Mouse (Mus musculus): ENCODE measurements at regions not wholly inside any gene's neighbourhood (a gene's known extent, or its start where the extent isn't known, plus 50 kb on each side); places are given as distances from the start of the nearest gene placed in this dataset.

- TF ChIP-seq CTCF (IDR thresholded peaks at IDR 0.05; ENCODE audit: control insufficient read depth, insufficient read depth, insufficient replicate concordance, low read depth, low read length) (no peak), POLR2A (IDR thresholded peaks at IDR 0.05; ENCODE audit: control insufficient read depth, low read depth, low read length) (no peak)
These were observed 66.9 kb downstream of the Car2 start for GRCm38 (mm10) chr3:14952951-14953350.

Data from testis, adult 2 months (tissue).